21 mouse cellular contexts compared by ENCODE assay signal in the genomic region with DNA sequence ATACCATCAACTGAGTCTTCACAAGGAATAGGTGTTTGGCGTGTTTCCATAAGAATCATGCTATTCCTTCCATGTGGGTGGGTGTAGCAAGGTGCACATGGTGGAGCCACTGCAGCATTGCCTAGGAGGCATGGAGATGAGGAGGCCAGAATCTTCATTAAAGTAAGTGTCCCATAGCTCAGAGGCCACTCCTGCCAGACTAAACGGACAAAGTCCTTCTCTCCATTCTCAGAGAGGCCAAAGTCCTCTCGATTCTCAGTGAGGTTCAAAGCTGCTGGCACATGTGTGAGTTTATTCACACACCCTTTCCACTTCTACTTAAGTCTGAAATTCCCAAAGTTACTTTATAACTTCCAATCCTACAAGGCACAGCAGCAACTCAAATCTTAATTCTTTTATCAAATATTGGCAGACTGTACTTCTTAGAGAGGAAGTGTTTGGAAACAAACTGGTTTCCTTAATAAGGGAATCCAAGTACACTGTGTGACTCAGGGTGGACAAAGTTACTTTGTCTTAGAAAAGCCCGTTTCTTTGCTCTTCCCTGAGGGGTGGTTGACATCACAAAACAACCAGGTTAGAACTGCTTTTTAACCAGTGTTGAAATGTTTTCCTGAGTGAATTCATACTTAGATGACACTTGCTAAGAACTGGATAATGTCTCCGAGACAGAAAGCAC.
A peak's percentile ranks its signal among the peaks of the same experiment; 100 is the strongest.
DNase-seq lines count a peak whose midpoint lies in the region; ATAC-seq and TF ChIP-seq lines count a peak whose summit lies in the region.
"Had no signal": no experiment of that assay in that cellular context is flagged by ENCODE, and none has a peak within 500 bp of the region (broad histone marks: within the 10 kb centered on the region; RNA-seq: fewer than 3 reads in every experiment).

No protein-coding gene starts in this region.

- no peaks in the 10 kb centered on the region for H3K27me3 ChIP-seq in heart, embryonic 15.5 days
- H3K27me3 ChIP-seq in liver, adult 2 months (ENCODE audit: control insufficient read depth, insufficient read depth, low read length), result no peaks in the 10 kb centered on the region
- H3K27me3 ChIP-seq in liver, postnatal 0 days (ENCODE audit: insufficient read depth, low read length), result no peaks in the 10 kb centered on the region
- H3K27me3 ChIP-seq in intestine, embryonic 16.5 days (replicated peaks; ENCODE audit: control insufficient read depth, insufficient read depth, low read length), result no peaks in the 10 kb centered on the region
- no peaks in the 10 kb centered on the region for H3K27me3 ChIP-seq in hindbrain, embryonic 14.5 days (ENCODE audit: control insufficient read depth, insufficient read depth, low read length)
- no peaks in the 10 kb centered on the region for H3K27me3 ChIP-seq in thymus, adult 2 months (ENCODE audit: control insufficient read depth, insufficient read depth, low read length)
- H3K27me3 ChIP-seq: embryonic facial prominence, embryonic 12.5 days; limb, embryonic 15.5 days had no signal

- TF ChIP-seq POLR2A in liver, adult 2 months (IDR thresholded peaks at IDR 0.05; ENCODE audit: extremely low read depth, insufficient read depth, low read length), result no peak
- no peak for TF ChIP-seq POLR2A in thymus, adult 2 months (IDR thresholded peaks at IDR 0.05; ENCODE audit: control insufficient read depth, extremely low read depth, insufficient read depth, low read length, poor library complexity)

- peaks cover 11% of the 10 kb centered on the region for H3K4me1 ChIP-seq in heart, embryonic 15.5 days (replicated peaks)
- peaks cover 2% of the 10 kb centered on the region; the same call in 1 of the 2 replicates for H3K4me1 ChIP-seq in liver, adult 2 months (ENCODE audit: control insufficient read depth, insufficient read depth, low read length)
- H3K4me1 ChIP-seq in liver, postnatal 0 days (ENCODE audit: insufficient read depth), result peaks cover 16% of the 10 kb centered on the region
- H3K4me1 ChIP-seq in intestine, embryonic 16.5 days (ENCODE audit: control insufficient read depth, insufficient read depth, low read length), result peaks cover 13% of the 10 kb centered on the region; the same call in 1 of the 2 replicates
- no peaks in the 10 kb centered on the region for H3K4me1 ChIP-seq in hindbrain, embryonic 14.5 days (replicated peaks; ENCODE audit: control insufficient read depth, insufficient read depth, low read length)
- no peaks in the 10 kb centered on the region for H3K4me1 ChIP-seq in thymus, adult 2 months (replicated peaks; ENCODE audit: control insufficient read depth, insufficient read depth, low read length)
- H3K4me1 ChIP-seq: embryonic facial prominence, embryonic 12.5 days had no signal

- TF ChIP-seq EP300 in liver, postnatal 0 days (IDR thresholded peaks at IDR 0.05; ENCODE audit: low read depth), result no peak

- TF ChIP-seq CTCF in liver, adult 2 months (IDR thresholded peaks at IDR 0.05; ENCODE audit: low read depth, low read length), result no peak
- TF ChIP-seq CTCF in liver, postnatal 0 days (IDR thresholded peaks at IDR 0.05; ENCODE audit: low read depth), result no peak
- no peak for TF ChIP-seq CTCF in thymus, adult 2 months (IDR thresholded peaks at IDR 0.05; ENCODE audit: borderline replicate concordance, control insufficient read depth, extremely low read depth, insufficient read depth, low read length, poor library complexity)

- no peaks in the 10 kb centered on the region for H3K79me2 ChIP-seq in liver, adult 2 months (ENCODE audit: control insufficient read depth, insufficient read depth, low read length)

- no peak overlapping the region for H3K4me3 ChIP-seq in heart, embryonic 15.5 days
- H3K4me3 ChIP-seq in liver, adult 2 months (ENCODE audit: insufficient read depth, low read depth, low read length), result no peak overlapping the region
- no peak overlapping the region for H3K4me3 ChIP-seq in liver, postnatal 0 days (ENCODE audit: low read depth, low read length)
- H3K4me3 ChIP-seq in intestine, embryonic 16.5 days (ENCODE audit: low read length), result no peak overlapping the region
- no peak overlapping the region for H3K4me3 ChIP-seq in hindbrain, embryonic 14.5 days (replicated peaks; ENCODE audit: low read length)
- H3K4me3 ChIP-seq in thymus, adult 2 months (ENCODE audit: control insufficient read depth, insufficient read depth, low read length), result no peak overlapping the region
- H3K4me3 ChIP-seq: embryonic facial prominence, embryonic 12.5 days; layer of hippocampus, adult 2 months; limb, embryonic 15.5 days; myocyte had no signal

- 63% methylated on average over 5 of the region's 5 CpGs for WGBS in heart, embryonic 15.5 days
- WGBS in liver, adult 2 months, result 42% methylated on average over 5 of the region's 5 CpGs
- 57% methylated on average over 5 of the region's 5 CpGs for WGBS in liver, postnatal 0 days (ENCODE audit: insufficient replicate concordance)
- 63% methylated on average over 5 of the region's 5 CpGs for WGBS in intestine, embryonic 16.5 days
- WGBS in large intestine, adult 2 months, result 30% methylated on average over 5 of the region's 5 CpGs
- 84% methylated on average over 5 of the region's 5 CpGs for WGBS in hindbrain, embryonic 14.5 days
- WGBS in thymus, adult 2 months, result 93% methylated on average over 5 of the region's 5 CpGs

- no peak for ATAC-seq in heart, embryonic 15.5 days (replicated peaks; ENCODE audit: insufficient number of reproducible peaks, insufficient read depth, low FRiP score, low read depth)
- no peak for ATAC-seq in liver, postnatal 0 days
- ATAC-seq in intestine, embryonic 16.5 days, result peak; percentile 88
- no peak for ATAC-seq in hindbrain, embryonic 14.5 days (ENCODE audit: low FRiP score)
- ATAC-seq: activated CD4-positive, CD25-positive, alpha-beta regulatory T cell, adult 4 months; forebrain, embryonic 14.5 days had no signal

- intact Hi-C loops in heart, postnatal 10 days (cut with DNase I), result loop anchor here (5.0 kb wide), 1 partner anchor 70 kb away; the partner anchor contains the start of gene Thbs1

- peak overlapping the region; percentile 26; the same call in 1 of the 2 replicates for H3K27ac ChIP-seq in heart, embryonic 15.5 days
- H3K27ac ChIP-seq in liver, adult 2 months (replicated peaks; ENCODE audit: insufficient read depth, low read depth, low read length), result no peak overlapping the region
- no peak overlapping the region for H3K27ac ChIP-seq in liver, postnatal 0 days (ENCODE audit: low read depth)
- no peak overlapping the region for H3K27ac ChIP-seq in intestine, embryonic 16.5 days (ENCODE audit: low read length)
- H3K27ac ChIP-seq in hindbrain, embryonic 14.5 days, result no peak overlapping the region
- H3K27ac ChIP-seq in thymus, adult 2 months (ENCODE audit: control insufficient read depth, insufficient read depth, low read length), result no peak overlapping the region
- H3K27ac ChIP-seq: embryonic facial prominence, embryonic 12.5 days; layer of hippocampus, adult 2 months; limb, embryonic 15.5 days had no signal

- no peaks in the 10 kb centered on the region for H3K36me3 ChIP-seq in heart, embryonic 15.5 days
- no peaks in the 10 kb centered on the region for H3K36me3 ChIP-seq in liver, adult 2 months (ENCODE audit: control insufficient read depth, insufficient read depth, low read length)
- no peaks in the 10 kb centered on the region for H3K36me3 ChIP-seq in liver, postnatal 0 days (replicated peaks; ENCODE audit: insufficient read depth, low read length)
- no peaks in the 10 kb centered on the region for H3K36me3 ChIP-seq in intestine, embryonic 16.5 days (ENCODE audit: control insufficient read depth, insufficient read depth, low read length)
- no peaks in the 10 kb centered on the region for H3K36me3 ChIP-seq in hindbrain, embryonic 14.5 days (replicated peaks; ENCODE audit: control insufficient read depth, insufficient read depth)
- no peaks in the 10 kb centered on the region for H3K36me3 ChIP-seq in thymus, adult 2 months (ENCODE audit: control insufficient read depth, insufficient read depth, low read length)
- H3K36me3 ChIP-seq: embryonic facial prominence, embryonic 12.5 days; G1E; limb, embryonic 15.5 days had no signal

- no peak overlapping the region for H3K4me2 ChIP-seq in heart, embryonic 15.5 days
- no peak overlapping the region for H3K4me2 ChIP-seq in liver, postnatal 0 days (ENCODE audit: low read depth, low read length)
- no peak overlapping the region for H3K4me2 ChIP-seq in intestine, embryonic 16.5 days (ENCODE audit: low read depth, low read length)
- no peak overlapping the region for H3K4me2 ChIP-seq in hindbrain, embryonic 14.5 days (replicated peaks)
- H3K4me2 ChIP-seq: embryonic facial prominence, embryonic 12.5 days; limb, embryonic 15.5 days had no signal

- no peak overlapping the region for H3K9ac ChIP-seq in heart, embryonic 15.5 days
- H3K9ac ChIP-seq in liver, adult 2 months (ENCODE audit: low read depth, low read length), result no peak overlapping the region
- H3K9ac ChIP-seq in liver, postnatal 0 days (replicated peaks), result no peak overlapping the region
- H3K9ac ChIP-seq in intestine, embryonic 16.5 days (ENCODE audit: low read depth, low read length), result no peak overlapping the region
- no peak overlapping the region for H3K9ac ChIP-seq in hindbrain, embryonic 14.5 days
- H3K9ac ChIP-seq: embryonic facial prominence, embryonic 12.5 days; limb, embryonic 15.5 days had no signal

- DNase-seq in heart, postnatal 10 days, result no peak
- DNase-seq in liver, adult 2 months (ENCODE audit: extremely low read depth, low read depth, low spot score), result peak; percentile 79
- DNase-seq in liver, postnatal 0 days, result no peak
- peak; percentile 51 for DNase-seq in large intestine, adult 2 months (ENCODE audit: low read depth, low spot score)
- DNase-seq in hindbrain, embryonic 14.5 days (ENCODE audit: low spot score), result no peak
- no peak for DNase-seq in thymus, adult 2 months
- DNase-seq: adrenal gland, postnatal 14 days; cerebellum, postnatal 10 days; gastrocnemius, postnatal 10 days; heart, postnatal 4 days; midbrain, embryonic 14.5 days; thymus, postnatal 4 days had no signal

- H3K9me3 ChIP-seq in heart, embryonic 15.5 days (replicated peaks), result no peaks in the 10 kb centered on the region
- H3K9me3 ChIP-seq in liver, postnatal 0 days (ENCODE audit: low read length), result no peaks in the 10 kb centered on the region
- no peaks in the 10 kb centered on the region for H3K9me3 ChIP-seq in intestine, embryonic 16.5 days (ENCODE audit: control insufficient read depth, low read length)
- H3K9me3 ChIP-seq in hindbrain, embryonic 14.5 days (ENCODE audit: control insufficient read depth, low read length), result no peaks in the 10 kb centered on the region
- H3K9me3 ChIP-seq: limb, embryonic 15.5 days had no signal

Comparison
In these comparisons a context has a peak if more than half of its experiments do, and no peak if none do; other contexts are left out.
1. DNase-seq: peak in liver, adult 2 months (single experiment) and large intestine, adult 2 months (single experiment); none in heart, postnatal 10 days (0 of 2), liver, postnatal 0 days (single experiment), hindbrain, embryonic 14.5 days (single experiment) and thymus, adult 2 months (single experiment).